Mouse (Mus musculus) 416B (cell line): ENCODE results near the gene Cbx7.
"Not testable (repeated sequence)": the region's sequence is repeated elsewhere in the genome, so short reads cannot be mapped to it uniquely, and the experiment has no call there.

Source experiments
- DNase-seq: peaks from one replicate; pipeline ENCODE4 v3.0.0; 2011; ENCODE audit warnings: low read depth

Gene Cbx7

GRCm38 (mm10) chr15:79947681-79948080 is 23.2 kb downstream of the Cbx7 start:
- no peak for DNase-seq

DNA sequence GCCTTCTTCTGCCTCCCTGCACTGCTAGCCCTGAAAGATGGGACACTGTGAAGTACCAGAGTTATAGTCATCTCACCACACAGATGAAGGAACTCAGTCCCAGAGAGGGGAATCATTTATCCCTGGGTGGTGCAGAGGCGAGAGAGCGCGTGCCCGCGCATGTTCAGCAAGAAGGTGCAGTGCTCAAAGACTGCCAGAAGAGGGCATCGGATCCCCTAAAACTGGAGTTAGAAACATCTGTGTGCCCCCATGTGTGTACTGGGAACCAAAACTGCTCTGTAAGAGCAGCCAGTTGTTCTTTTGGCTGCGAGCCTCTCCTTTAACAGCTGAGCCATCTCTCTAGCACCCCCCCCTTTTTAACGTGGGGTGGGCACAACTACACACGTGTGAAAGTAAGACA is 24.1 kb downstream of the Cbx7 start:
- peak; percentile 71 for DNase-seq

DNA sequence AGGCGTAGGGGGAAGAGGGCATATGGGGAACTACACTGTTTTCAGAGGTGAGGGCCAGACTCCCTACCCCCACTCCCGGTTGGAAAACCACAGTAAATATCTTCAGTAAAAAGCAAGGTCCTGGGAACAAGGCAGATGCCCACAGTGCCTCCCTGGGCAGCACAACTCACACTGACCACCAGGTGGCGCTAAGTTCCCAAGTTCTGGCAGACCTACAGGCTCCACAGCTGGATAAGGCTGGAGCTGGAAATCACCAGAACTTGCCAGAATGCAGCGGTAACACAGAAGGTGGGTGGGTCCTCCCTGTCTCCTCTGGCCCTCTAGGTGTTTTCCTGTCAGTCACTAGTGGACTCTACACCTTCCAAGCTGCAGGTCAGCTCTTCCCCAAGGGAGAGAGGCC is 24.9 kb downstream of the Cbx7 start:
- peak; percentile 87 for DNase-seq

DNA sequence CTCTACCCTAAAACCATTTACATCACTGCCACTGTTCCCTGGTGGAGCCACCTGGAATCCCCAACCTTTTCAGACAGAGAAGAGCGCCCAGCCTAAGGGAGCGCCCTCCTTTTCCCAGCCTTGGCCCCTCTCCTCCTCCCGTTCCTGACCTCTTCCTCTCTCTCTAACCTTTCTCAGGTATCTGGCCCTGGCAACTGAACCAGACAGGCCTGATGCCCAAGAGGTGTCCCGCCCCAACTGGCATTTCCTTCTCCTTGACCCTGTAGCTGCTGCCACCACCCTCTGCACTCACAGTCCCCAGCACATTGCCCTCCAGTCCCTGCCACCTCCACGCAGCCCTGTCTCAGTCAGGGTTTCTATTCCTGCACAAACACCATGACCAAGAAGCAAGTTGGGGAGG is 26.0 kb downstream of the Cbx7 start:
- no peak for DNase-seq

- no peak for DNase-seq
Measured at GRCm38 (mm10) chr15:79943584-79943983, 27.3 kb downstream of the Cbx7 start.

- no peak for DNase-seq
Measured at GRCm38 (mm10) chr15:79942541-79942940, 28.4 kb downstream of the Cbx7 start.

DNA sequence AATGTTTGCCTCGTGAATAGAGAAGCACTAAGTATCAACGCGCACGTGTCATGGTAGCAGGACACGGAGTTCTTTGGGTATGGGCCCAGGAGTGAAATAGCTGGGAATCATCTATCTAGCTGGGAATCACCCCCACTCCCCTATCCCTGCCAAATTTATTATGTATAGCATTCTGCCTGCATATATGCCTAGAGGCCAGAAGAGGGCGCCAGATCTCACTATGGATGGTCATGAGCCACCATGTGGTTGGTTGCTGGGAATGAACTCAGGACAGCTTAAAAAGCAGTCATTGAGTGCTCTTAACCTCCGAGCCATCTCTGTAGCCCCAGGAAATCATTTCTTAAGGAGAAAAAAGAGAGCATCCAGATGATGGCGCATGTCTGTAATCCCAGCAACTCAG is 30.0 kb downstream of the Cbx7 start:
- DNase-seq = peak; percentile 82

- no peak for DNase-seq
Measured at GRCm38 (mm10) chr15:79939913-79940312, 31.0 kb downstream of the Cbx7 start.

DNA sequence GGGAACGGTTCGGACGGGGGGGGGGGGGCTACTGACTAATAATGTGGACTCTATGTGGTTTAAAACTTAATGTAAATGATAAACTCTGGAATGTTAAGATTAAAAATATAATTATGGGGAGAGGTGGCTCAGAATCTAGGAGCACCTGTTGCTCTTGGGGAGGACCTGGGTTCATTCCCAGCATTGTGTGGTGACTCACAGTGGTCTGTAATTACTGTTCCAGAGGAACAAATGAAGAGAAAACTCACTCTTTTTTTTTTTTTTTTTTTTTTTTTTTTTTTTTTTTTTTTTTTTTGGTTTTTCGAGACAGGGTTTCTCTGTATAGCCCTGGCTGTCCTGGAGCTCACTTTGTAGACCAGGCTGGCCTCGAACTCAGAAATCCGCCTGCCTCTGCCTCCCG is 31.4 kb downstream of the Cbx7 start:
- not testable (repeated sequence) for DNase-seq

- DNase-seq = no peak
Measured at GRCm38 (mm10) chr15:79939020-79939419, 31.9 kb downstream of the Cbx7 start.

DNA sequence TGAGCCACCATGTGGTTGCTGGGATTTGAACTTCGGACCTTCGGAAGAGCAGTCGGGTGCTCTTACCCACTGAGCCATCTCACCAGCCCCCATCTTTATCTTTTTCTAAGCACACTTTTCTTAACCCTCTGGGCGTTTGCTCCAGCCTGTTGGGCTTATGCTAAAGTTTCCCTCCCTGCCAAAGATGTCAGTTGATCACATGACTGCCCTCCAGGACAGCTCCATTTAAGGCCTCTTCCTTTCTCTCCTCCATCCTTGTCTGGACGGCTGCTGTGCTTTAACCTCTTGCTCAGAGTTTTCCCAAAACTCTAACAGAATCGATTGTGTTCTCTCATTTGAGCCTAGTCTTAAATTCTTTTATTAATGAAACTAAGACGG is 34.6 kb downstream of the Cbx7 start:
- DNase-seq = no peak

DNA sequence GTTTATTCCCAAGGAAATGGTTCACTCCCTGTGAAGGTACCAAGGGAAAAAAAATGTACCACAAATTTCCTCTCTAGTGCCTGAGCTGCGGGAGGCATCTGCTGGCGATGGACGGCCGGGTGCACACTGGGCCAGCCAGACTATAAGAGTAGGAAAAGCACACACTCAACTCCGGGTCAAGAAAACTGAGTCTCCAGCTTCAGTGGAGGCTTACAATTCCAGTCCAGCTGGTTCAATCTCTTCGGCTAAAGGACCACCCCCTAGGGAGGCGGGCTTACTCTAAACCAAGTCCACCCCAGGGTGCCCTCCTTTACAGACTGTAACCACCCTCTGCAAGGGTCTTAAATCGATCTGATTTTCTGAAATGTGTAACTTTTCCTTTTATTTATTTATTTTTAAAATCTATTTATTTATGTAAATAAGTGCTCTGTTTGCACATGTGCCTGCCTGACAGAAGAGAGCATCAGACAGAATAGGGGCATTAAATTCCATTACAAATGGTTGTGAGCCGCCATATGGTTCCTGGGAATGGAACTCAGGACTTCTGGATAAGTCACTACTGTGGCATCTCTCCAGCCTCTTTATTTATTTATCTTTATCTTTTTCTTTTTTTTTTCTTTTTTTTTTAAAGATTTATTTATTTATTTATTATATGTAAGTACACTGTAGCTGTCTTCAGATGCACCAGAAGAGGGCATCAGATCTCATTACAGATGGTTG is 35.1 kb downstream of the Cbx7 start:
- no peak for DNase-seq

DNA sequence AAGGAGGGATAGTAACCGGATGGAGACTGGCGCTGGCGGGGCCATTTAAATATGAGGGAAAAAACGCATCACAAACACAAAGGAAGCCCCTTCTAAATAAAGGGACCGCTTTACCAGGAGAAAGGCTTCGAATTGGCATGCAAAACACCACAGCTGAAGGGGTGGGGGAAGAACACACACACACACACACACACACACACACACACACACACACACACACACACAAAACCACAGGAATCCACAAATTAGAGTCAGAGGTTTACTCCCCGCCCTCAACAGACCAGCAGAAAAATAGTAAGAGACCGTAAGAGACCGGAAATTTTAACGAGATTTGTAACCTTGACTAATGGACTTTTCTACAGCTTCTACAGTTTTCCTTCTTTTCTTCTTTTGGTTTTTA is 36.1 kb downstream of the Cbx7 start:
- DNase-seq = peak; percentile 75

DNA sequence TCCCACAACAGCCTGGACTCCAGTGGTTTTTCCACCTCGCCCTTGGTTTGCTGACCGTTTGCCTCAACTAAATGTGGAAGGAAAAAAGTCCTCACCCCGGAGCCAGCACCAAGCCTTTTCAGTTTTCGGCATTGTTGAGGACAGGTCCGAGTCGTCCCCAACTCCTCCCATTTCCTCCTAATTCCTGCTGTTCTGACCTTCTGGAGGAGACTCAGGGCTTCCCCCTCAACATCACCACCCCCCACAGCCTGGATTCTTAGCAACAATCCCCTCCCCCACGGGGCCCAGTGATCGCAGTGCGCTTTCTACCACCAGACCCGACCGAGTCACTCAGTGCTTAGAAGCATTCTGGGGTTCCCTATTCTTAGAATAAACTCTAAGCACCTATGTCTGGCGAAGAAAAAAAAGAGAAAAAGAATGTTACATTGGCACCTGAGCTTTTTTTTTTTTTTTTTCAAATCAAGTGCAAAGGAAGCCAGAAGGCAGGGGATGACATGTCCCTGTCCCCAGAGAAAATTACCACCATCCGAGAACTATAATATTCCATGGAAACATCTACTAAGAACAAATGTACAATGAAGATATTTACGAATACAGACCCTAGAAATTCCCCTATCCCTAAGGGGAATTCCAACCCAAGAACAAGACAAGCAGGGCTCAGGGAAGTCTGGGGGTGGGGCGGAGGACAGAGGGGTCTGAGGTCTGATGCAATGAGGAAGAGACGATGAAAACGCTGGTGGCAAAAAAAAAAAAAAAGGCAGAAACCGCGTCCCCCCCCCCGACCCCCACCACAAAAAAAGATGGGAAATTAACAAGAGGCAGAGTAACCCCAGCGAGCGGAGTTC is 37.0 kb downstream of the Cbx7 start:
- DNase-seq = no peak

DNA sequence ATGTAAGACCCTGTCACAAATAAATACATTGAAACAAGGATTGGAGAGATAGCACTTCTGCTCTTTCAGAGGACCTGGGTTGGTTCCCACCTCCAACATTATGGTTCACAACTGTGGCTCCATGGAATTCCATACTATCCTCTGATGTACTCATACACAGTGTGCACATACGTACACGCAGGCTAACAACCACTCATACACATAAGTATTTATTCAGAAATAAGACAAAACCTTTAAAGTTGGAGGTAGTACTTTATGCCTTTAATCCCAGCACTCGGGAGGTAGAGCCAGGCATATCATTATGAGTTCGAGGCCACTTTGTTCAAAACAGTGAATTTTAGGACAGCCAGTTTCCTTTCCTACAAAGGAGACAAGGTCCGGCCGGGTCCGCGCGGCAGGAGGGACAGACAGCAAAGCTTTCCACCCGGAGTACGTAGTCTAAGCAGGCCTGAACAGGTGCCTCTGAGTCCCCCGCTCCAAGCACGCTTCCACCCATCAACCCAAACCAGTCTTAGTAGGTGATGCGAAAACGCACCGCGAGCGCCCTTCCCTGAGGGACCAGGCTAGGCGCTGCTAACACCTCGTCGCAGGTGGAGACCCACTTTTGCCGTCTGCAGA is 37.8 kb downstream of the Cbx7 start:
- no peak for DNase-seq

GRCm38 (mm10) chr15:79932323-79932987 is 38.5 kb downstream of the Cbx7 start:
- peak; percentile 90 for DNase-seq

- no peak for DNase-seq
Measured at GRCm38 (mm10) chr15:79931496-79932141, 39.3 kb downstream of the Cbx7 start.

DNA sequence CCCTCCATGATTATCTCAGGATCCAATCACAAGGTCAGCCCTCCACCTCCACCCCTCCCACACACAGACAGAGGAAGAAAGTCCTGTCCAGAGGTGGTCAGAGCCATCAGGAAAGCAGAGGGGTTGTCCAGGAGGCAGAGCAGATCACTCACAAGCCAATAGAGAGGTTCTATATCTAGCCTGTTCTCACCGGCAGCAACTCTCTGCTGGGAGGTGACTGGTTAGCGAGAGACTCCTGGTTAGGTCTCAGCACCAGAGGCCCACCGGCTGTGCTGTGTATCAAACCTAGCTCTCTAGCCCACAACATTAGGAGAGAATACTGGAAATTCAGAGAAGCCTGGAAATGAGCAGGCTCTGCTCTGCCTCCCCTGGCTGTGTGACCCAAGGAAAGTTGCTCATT is 41.2 kb downstream of the Cbx7 start:
- no peak for DNase-seq

- no peak for DNase-seq
Measured at GRCm38 (mm10) chr15:79928736-79929135, 42.2 kb downstream of the Cbx7 start.

GRCm38 (mm10) chr15:79928316-79928715 is 42.6 kb downstream of the Cbx7 start:
- no peak for DNase-seq

DNA sequence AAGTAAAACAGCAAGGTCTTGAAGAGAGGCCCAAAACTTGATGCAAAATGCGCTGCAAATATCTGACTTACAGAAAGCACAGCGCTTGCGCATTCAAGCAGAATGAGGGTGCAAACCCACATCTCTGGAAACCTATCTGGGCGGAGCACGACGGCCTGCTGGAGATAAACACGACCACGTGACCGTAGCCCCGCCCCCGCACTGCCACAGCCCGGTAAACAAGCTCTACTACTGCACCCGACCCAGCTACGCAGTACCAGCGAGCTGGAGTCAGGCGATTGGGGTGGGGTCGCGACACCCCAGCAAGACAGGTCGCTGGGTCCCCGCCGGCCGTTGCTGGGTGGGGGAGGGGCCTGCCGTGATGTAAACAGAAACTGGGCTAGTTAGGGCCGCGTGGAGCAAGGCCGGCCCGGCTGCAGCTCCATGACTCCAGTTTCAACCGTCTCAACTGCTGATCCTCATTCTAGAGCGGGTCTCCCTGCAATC is 43.2 kb downstream of the Cbx7 start:
- peak; percentile 97 for DNase-seq
